Mouse (Mus musculus) effector memory CD4-positive, alpha-beta T cell, adult 5 months (primary cell): Measurements from ENCODE around the gene Dnajb12. TPM values are rescaled to one million over a fixed set of nuclear protein-coding genes. Genes with fewer than 3 reads are reported as not detected.

Experiments used
- polyA plus RNA-seq: library from polyadenylated mRNA; unstranded; fragments of 100-300 nt; shearing (Covaris generic); gene quantifications from one replicate; pipeline ENCODE4 v1.2.1, GENCODE M21; 2017

Gene Dnajb12
- 22.2 TPM for polyA plus RNA-seq

DNA sequence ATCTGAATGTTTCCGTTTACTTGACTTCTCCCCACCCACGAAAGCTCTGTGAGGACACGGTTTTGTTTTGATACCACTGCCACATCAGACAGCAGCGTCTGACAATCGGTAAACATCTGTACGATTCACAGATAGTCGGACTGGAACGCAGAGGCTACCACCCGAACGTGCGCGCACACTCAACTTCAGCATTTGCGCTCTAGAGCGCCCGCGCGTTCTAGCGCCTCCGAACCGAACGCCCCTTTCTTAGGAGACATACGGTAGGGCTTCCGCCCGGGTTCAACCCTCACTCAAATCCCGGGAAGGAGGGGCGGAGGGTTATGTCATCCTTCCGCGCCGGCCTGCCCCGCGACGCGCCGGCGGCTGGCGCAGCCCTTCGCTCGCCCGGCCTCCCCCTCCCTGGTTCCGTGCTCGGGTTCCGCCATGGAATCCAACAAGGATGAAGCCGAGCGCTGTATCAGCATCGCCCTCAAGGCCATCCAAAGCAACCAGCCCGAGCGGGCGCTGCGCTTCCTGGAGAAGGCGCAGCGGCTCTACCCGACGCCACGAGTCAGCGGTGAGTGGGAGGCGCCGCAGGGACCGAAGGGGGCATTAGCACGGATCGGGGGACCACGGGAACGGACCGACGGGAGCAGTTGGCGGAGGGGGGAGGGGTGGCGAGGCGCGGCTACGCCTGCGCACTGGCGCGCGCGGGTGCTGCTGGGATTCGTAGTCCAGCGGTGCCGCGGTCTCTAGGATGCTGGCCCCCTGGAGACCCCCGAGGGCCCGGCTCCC, at the start of gene Dnajb12:
TSS of gene Dnajb12 (plus strand) at position 302 of the 774 bp plus-strand sequence.

Other genes starting within 250 kb of the Dnajb12 start
- gene Micu1, start 177.1 kb upstream of the Dnajb12 start, polyA plus RNA-seq: 39.1 TPM
- 38.1 TPM for gene Ddit4, start 72.3 kb downstream of the Dnajb12 start, polyA plus RNA-seq
- gene Ascc1, start 123.2 kb downstream of the Dnajb12 start, polyA plus RNA-seq: 35.8 TPM
- 52.9 TPM for gene Anapc16, start 123.6 kb downstream of the Dnajb12 start, polyA plus RNA-seq
- gene Spock2, start 226.7 kb downstream of the Dnajb12 start, polyA plus RNA-seq: 3.8 TPM